Mouse (Mus musculus): ENCODE measurements around the gene Gm45837. TPM values are rescaled to one million over a fixed set of nuclear protein-coding genes. Genes with fewer than 3 reads are reported as not detected.

Gm45837 gene
- total and polyA plus RNA-seq, 2 experiments = not detected

- peaks cover 19% of the 10 kb centered on the region for H3K4me1 ChIP-seq (ENCODE audit: control insufficient read depth, insufficient read depth, low read length)
- peak; percentile 86 for DNase-seq (ENCODE audit: extremely low read depth, low read depth, low spot score)
- TF ChIP-seq CTCF (IDR thresholded peaks at IDR 0.05; ENCODE audit: low read depth, low read length) (no peak), POLR2A (IDR thresholded peaks at IDR 0.05; ENCODE audit: extremely low read depth, insufficient read depth, low read length) (peak; percentile 49; the same call in 1 of the 2 replicates)
- peaks cover 11% of the 10 kb centered on the region for H3K79me2 ChIP-seq (ENCODE audit: control insufficient read depth, insufficient read depth, low read length)
- H3K27me3 ChIP-seq (ENCODE audit: control insufficient read depth, insufficient read depth, low read length) = no peaks in the 10 kb centered on the region
- 5% methylated on average over 7 of the region's 7 CpGs for WGBS
- H3K4me3 ChIP-seq (ENCODE audit: insufficient read depth, low read depth, low read length) = peak overlapping the region; percentile 77
- H3K27ac ChIP-seq (replicated peaks; ENCODE audit: insufficient read depth, low read depth, low read length) = peak overlapping the region; percentile 95
- H3K9ac ChIP-seq (ENCODE audit: low read depth, low read length) = peak overlapping the region; percentile 71
- no peaks in the 10 kb centered on the region for H3K36me3 ChIP-seq (ENCODE audit: control insufficient read depth, insufficient read depth, low read length)
Measured at GRCm38 (mm10) chr7:101377741-101378262, 32.9 kb upstream of the Gm45837 start.

- Histone ChIP-seq H3K9ac (ENCODE audit: low read depth, low read length) (peak overlapping the region; percentile 71), H3K36me3 (ENCODE audit: control insufficient read depth, insufficient read depth, low read length) (no peaks in the 10 kb centered on the region), H3K4me3 (ENCODE audit: insufficient read depth, low read depth, low read length) (peak overlapping the region; percentile 77), H3K79me2 (ENCODE audit: control insufficient read depth, insufficient read depth, low read length) (peaks cover 7% of the 10 kb centered on the region), H3K27ac (replicated peaks; ENCODE audit: insufficient read depth, low read depth, low read length) (peak overlapping the region; percentile 95), H3K27me3 (ENCODE audit: control insufficient read depth, insufficient read depth, low read length) (no peaks in the 10 kb centered on the region), H3K4me1 (ENCODE audit: control insufficient read depth, insufficient read depth, low read length) (peaks cover 19% of the 10 kb centered on the region)
- no peak for DNase-seq (ENCODE audit: extremely low read depth, low read depth, low spot score)
- 17% methylated on average over 3 of the region's 3 CpGs for WGBS
- TF ChIP-seq POLR2A (IDR thresholded peaks at IDR 0.05; ENCODE audit: extremely low read depth, insufficient read depth, low read length) = no peak
- no peak for TF ChIP-seq CTCF (IDR thresholded peaks at IDR 0.05; ENCODE audit: low read depth, low read length)
Measured at GRCm38 (mm10) chr7:101378285-101378684, 32.4 kb upstream of the Gm45837 start.

- peak overlapping the region; percentile 71 for H3K9ac ChIP-seq (ENCODE audit: low read depth, low read length)
- no peaks in the 10 kb centered on the region for H3K27me3 ChIP-seq (ENCODE audit: control insufficient read depth, insufficient read depth, low read length)
- DNase-seq (ENCODE audit: extremely low read depth, low read depth, low spot score) = peak; percentile 93
- peak overlapping the region; percentile 95 for H3K27ac ChIP-seq (replicated peaks; ENCODE audit: insufficient read depth, low read depth, low read length)
- H3K4me3 ChIP-seq (ENCODE audit: insufficient read depth, low read depth, low read length) = peak overlapping the region; percentile 77
- 10% methylated on average over 5 of the region's 5 CpGs for WGBS
- H3K79me2 ChIP-seq (ENCODE audit: control insufficient read depth, insufficient read depth, low read length) = peaks cover 7% of the 10 kb centered on the region; the same call in 1 of the 2 replicates
- no peak for TF ChIP-seq CTCF (IDR thresholded peaks at IDR 0.05; ENCODE audit: low read depth, low read length)
- no peak for TF ChIP-seq POLR2A (IDR thresholded peaks at IDR 0.05; ENCODE audit: extremely low read depth, insufficient read depth, low read length)
- peaks cover 19% of the 10 kb centered on the region for H3K4me1 ChIP-seq (ENCODE audit: control insufficient read depth, insufficient read depth, low read length)
- no peaks in the 10 kb centered on the region for H3K36me3 ChIP-seq (ENCODE audit: control insufficient read depth, insufficient read depth, low read length)
Measured at GRCm38 (mm10) chr7:101378796-101379465, 31.8 kb upstream of the Gm45837 start.

- peak overlapping the region; percentile 58; the same call in 1 of the 2 replicates for H3K4me3 ChIP-seq (ENCODE audit: insufficient read depth, low read depth, low read length)
- H3K36me3 ChIP-seq (ENCODE audit: control insufficient read depth, insufficient read depth, low read length) = no peaks in the 10 kb centered on the region
- H3K27ac ChIP-seq (replicated peaks; ENCODE audit: insufficient read depth, low read depth, low read length) = peak overlapping the region; percentile 82
- 17% methylated on average over 2 of the region's 2 CpGs for WGBS
- no peak for TF ChIP-seq POLR2A (IDR thresholded peaks at IDR 0.05; ENCODE audit: extremely low read depth, insufficient read depth, low read length)
- no peak for TF ChIP-seq CTCF (IDR thresholded peaks at IDR 0.05; ENCODE audit: low read depth, low read length)
- DNase-seq (ENCODE audit: extremely low read depth, low read depth, low spot score) = peak; percentile 64
- peak overlapping the region; percentile 58 for H3K9ac ChIP-seq (ENCODE audit: low read depth, low read length)
- H3K4me1 ChIP-seq (ENCODE audit: control insufficient read depth, insufficient read depth, low read length) = peaks cover 19% of the 10 kb centered on the region
- H3K79me2 ChIP-seq (ENCODE audit: control insufficient read depth, insufficient read depth, low read length) = peaks cover 7% of the 10 kb centered on the region; the same call in 1 of the 2 replicates
- no peaks in the 10 kb centered on the region for H3K27me3 ChIP-seq (ENCODE audit: control insufficient read depth, insufficient read depth, low read length)
Measured at GRCm38 (mm10) chr7:101379732-101380131, 31.0 kb upstream of the Gm45837 start.

GRCm38 (mm10) chr7:101381512-101381911 lies 29.2 kb upstream of the Gm45837 start:
- H3K4me3 ChIP-seq (ENCODE audit: insufficient read depth, low read depth, low read length) = no peak overlapping the region
- WGBS = 48% methylated on average over 6 of the region's 6 CpGs
- H3K27ac ChIP-seq (replicated peaks; ENCODE audit: insufficient read depth, low read depth, low read length) = no peak overlapping the region
- H3K79me2 ChIP-seq (ENCODE audit: control insufficient read depth, insufficient read depth, low read length) = peaks cover 7% of the 10 kb centered on the region; the same call in 1 of the 2 replicates
- H3K36me3 ChIP-seq (ENCODE audit: control insufficient read depth, insufficient read depth, low read length) = no peaks in the 10 kb centered on the region
- peaks cover 19% of the 10 kb centered on the region for H3K4me1 ChIP-seq (ENCODE audit: control insufficient read depth, insufficient read depth, low read length)
- H3K9ac ChIP-seq (ENCODE audit: low read depth, low read length) = peak overlapping the region; percentile 34; the same call in 1 of the 2 replicates
- no peak for TF ChIP-seq POLR2A (IDR thresholded peaks at IDR 0.05; ENCODE audit: extremely low read depth, insufficient read depth, low read length)
- no peaks in the 10 kb centered on the region for H3K27me3 ChIP-seq (ENCODE audit: control insufficient read depth, insufficient read depth, low read length)
- DNase-seq (ENCODE audit: extremely low read depth, low read depth, low spot score) = peak; percentile 76

GRCm38 (mm10) chr7:101382378-101382777 lies 28.3 kb upstream of the Gm45837 start:
- no peak overlapping the region for H3K4me3 ChIP-seq (ENCODE audit: insufficient read depth, low read depth, low read length)
- peak; percentile 61 for DNase-seq (ENCODE audit: extremely low read depth, low read depth, low spot score)
- no peaks in the 10 kb centered on the region for H3K27me3 ChIP-seq (ENCODE audit: control insufficient read depth, insufficient read depth, low read length)
- H3K36me3 ChIP-seq (ENCODE audit: control insufficient read depth, insufficient read depth, low read length) = peaks cover 4% of the 10 kb centered on the region; the same call in 1 of the 2 replicates
- TF ChIP-seq CTCF (IDR thresholded peaks at IDR 0.05; ENCODE audit: low read depth, low read length) (peak; percentile 32), POLR2A (IDR thresholded peaks at IDR 0.05; ENCODE audit: extremely low read depth, insufficient read depth, low read length) (no peak)
- peaks cover 17% of the 10 kb centered on the region for H3K4me1 ChIP-seq (ENCODE audit: control insufficient read depth, insufficient read depth, low read length)
- WGBS = 43% methylated on average over 8 of the region's 8 CpGs
- H3K79me2 ChIP-seq (ENCODE audit: control insufficient read depth, insufficient read depth, low read length) = peaks cover 7% of the 10 kb centered on the region; the same call in 1 of the 2 replicates
- H3K9ac ChIP-seq (ENCODE audit: low read depth, low read length) = no peak overlapping the region
- H3K27ac ChIP-seq (replicated peaks; ENCODE audit: insufficient read depth, low read depth, low read length) = no peak overlapping the region

All from liver, adult 2 months (tissue).